Mouse (Mus musculus) adrenal gland, postnatal 25 days (tissue): ENCODE data around the gene Oaf. TPM values are rescaled to one million over a fixed set of nuclear protein-coding genes. Genes with fewer than 3 reads are reported as not detected.
A peak's percentile ranks its signal among the peaks of the same experiment; 100 is the strongest.

Experiments
- DNase-seq: peaks from one replicate; pipeline ENCODE4 v3.0.0; 2021; ENCODE audit warnings: mixed read lengths
- long read RNA-seq: library from polyadenylated mRNA; stranded (forward); transcript quantifications from one replicate; pipeline ENCODE4 v2.0.0, GENCODE M21; 2021
- total RNA-seq: library from RNA; stranded (reverse); gene quantifications from 2 replicates; pipeline ENCODE4 v1.2.3, GENCODE M21; 2021

The Oaf gene
- 7.7 and 16.8 TPM in 2 replicates for total RNA-seq
- long read RNA-seq, transcript Oaf-201 (4 exons, 2,526 nt): major isoform, 189 of 213 reads
- long read RNA-seq, partial matches to known transcripts: 5 of 213 reads
- long read RNA-seq, other reads (novel, unspliced or antisense): 19 of 213 reads

- peak; percentile 81 for DNase-seq
These were observed at the start of gene Oaf for GRCm38 (mm10) chr9:43239712-43240593. Gene Oaf (minus strand): TSS chr9:43239911.

GRCm38 (mm10) chr9:43286870-43287269, 47.2 kb upstream of the Oaf start:
- DNase-seq: peak; percentile 71

GRCm38 (mm10) chr9:43285281-43285680, 45.6 kb upstream of the Oaf start:
- DNase-seq: no peak

GRCm38 (mm10) chr9:43284284-43284683, 44.6 kb upstream of the Oaf start:
- peak; percentile 74 for DNase-seq

- DNase-seq: no peak
These were observed 34.0 kb upstream of the Oaf start for GRCm38 (mm10) chr9:43273735-43274134.

GRCm38 (mm10) chr9:43271761-43272518, 32.2 kb upstream of the Oaf start:
- DNase-seq: no peak

- no peak for DNase-seq
These were observed 31.1 kb upstream of the Oaf start for GRCm38 (mm10) chr9:43270723-43271252.

- DNase-seq: no peak
These were observed 29.5 kb upstream of the Oaf start for GRCm38 (mm10) chr9:43269166-43269565.

- peak; percentile 45 for DNase-seq
These were observed 27.6 kb upstream of the Oaf start for GRCm38 (mm10) chr9:43267357-43267756.

- DNase-seq: no peak
These were observed 25.5 kb upstream of the Oaf start for GRCm38 (mm10) chr9:43265194-43265593.

- no peak for DNase-seq
These were observed 24.3 kb upstream of the Oaf start for GRCm38 (mm10) chr9:43263946-43264451.

GRCm38 (mm10) chr9:43262811-43263550, 23.3 kb upstream of the Oaf start:
- DNase-seq: no peak

- DNase-seq: no peak
These were observed 22.7 kb upstream of the Oaf start for GRCm38 (mm10) chr9:43262390-43262789.

GRCm38 (mm10) chr9:43261941-43262340, 22.2 kb upstream of the Oaf start:
- no peak for DNase-seq

GRCm38 (mm10) chr9:43261124-43261907, 21.6 kb upstream of the Oaf start:
- no peak for DNase-seq

- DNase-seq: no peak
These were observed 20.9 kb upstream of the Oaf start for GRCm38 (mm10) chr9:43260661-43261060.

- DNase-seq: no peak
These were observed 13.6 kb upstream of the Oaf start for GRCm38 (mm10) chr9:43253271-43253681.

- no peak for DNase-seq
These were observed 13.1 kb upstream of the Oaf start for GRCm38 (mm10) chr9:43252790-43253189.

- DNase-seq: no peak
These were observed 12.1 kb upstream of the Oaf start for GRCm38 (mm10) chr9:43251786-43252185.

GRCm38 (mm10) chr9:43246738-43247180, 7.0 kb upstream of the Oaf start:
- DNase-seq: no peak
